Mouse (Mus musculus) liver, embryonic 11.5 days (tissue): ENCODE results near the gene Izumo2. TPM values are rescaled to one million over a fixed set of nuclear protein-coding genes. Genes with fewer than 3 reads are reported as not detected.

Experiments
- ATAC-seq: fragments of 200-750 bp; cut with Nextera tagmentation; replicated peaks from 2 replicates; pipeline ENCODE4 v1.8.0; 2017; ENCODE audit warnings: moderate number of reproducible peaks, mild to moderate bottlenecking, moderate TSS enrichment, moderate library complexity; ENCODE audit not compliant: low FRiP score
- DNase-seq: peaks from one replicate; pipeline ENCODE4 v3.0.0-alpha.2; 2017; ENCODE audit warnings: low spot score
- H3K27ac ChIP-seq: fragments of 300-500 bp; sonication (generic); 2 replicates; pipeline ENCODE4 v1.5.1; 2014; ENCODE audit warnings: mild to moderate bottlenecking, low read depth, low read length, control low read depth
- H3K27me3 ChIP-seq: fragments of 300-500 bp; sonication (generic); replicated peaks from 2 replicates; pipeline ENCODE4 v1.6.1; 2014; ENCODE audit warnings: low read length, mixed read lengths; ENCODE audit not compliant: control insufficient read depth, insufficient read depth
- H3K36me3 ChIP-seq: fragments of 300-500 bp; sonication (generic); 2 replicates; pipeline ENCODE4 v1.6.1; 2014; ENCODE audit warnings: mild to moderate bottlenecking, low read length, moderate library complexity, mixed read lengths; ENCODE audit not compliant: control insufficient read depth, insufficient read depth
- H3K4me1 ChIP-seq: fragments of 300-500 bp; sonication (generic); replicated peaks from 2 replicates; pipeline ENCODE4 v1.6.1; 2014; ENCODE audit warnings: low read length, mixed read lengths; ENCODE audit not compliant: control insufficient read depth, insufficient read depth
- H3K4me2 ChIP-seq: fragments of 300-500 bp; sonication (generic); 2 replicates; pipeline ENCODE4 v1.6.1; 2014; ENCODE audit warnings: mild to moderate bottlenecking, control low read depth, moderate library complexity
- H3K4me3 ChIP-seq: fragments of 300-500 bp; sonication (generic); 2 replicates; pipeline ENCODE4 v1.5.1; 2014; ENCODE audit warnings: low read depth, low read length, control low read depth
- H3K9ac ChIP-seq: fragments of 300-500 bp; sonication (generic); 2 replicates; pipeline ENCODE4 v1.6.1; 2014; ENCODE audit warnings: low read depth, low read length, control low read depth
- H3K9me3 ChIP-seq: fragments of 300-500 bp; sonication (generic); 2 replicates; pipeline ENCODE4 v1.6.1; 2016; ENCODE audit warnings: low read length, inconsistent platforms, mixed read lengths; ENCODE audit not compliant: control insufficient read depth
- WGBS: fragments of 180-500 bp; shearing (Covaris S2); extraction: QIAGEN DNeasy Blood & Tissue Kit; methylation state at CpG from one replicate; pipeline ENCODE4 v1.1.7; 2014; 5-methylcytosine and 5-hydroxymethylcytosine counted together
- polyA plus RNA-seq: library from polyadenylated mRNA; unstranded; fragments of >200 nt; fragmentation: Nextera tagmentation; extraction: Ambion mirVana; gene quantifications from 2 replicates; pipeline ENCODE4 v1.2.1, GENCODE M21; 2014

Izumo2 gene
- not detected in 2 replicates for polyA plus RNA-seq

GRCm38 (mm10) chr7:44708574-44708973 lies at the start of gene Izumo2:
Gene Izumo2 (plus strand): TSS chr7:44708742.
- DNase-seq (no peak), ATAC-seq (no peak)
- Histone ChIP-seq H3K4me3 (no peak within 1 kb of the TSS), H3K4me1 (no peaks in the 10 kb centered on the region), H3K9ac (no peak within 1 kb of the TSS), H3K27ac (no peak within 1 kb of the TSS), H3K27me3 (no peaks in the 10 kb centered on the region), H3K36me3 (no peaks in the 10 kb centered on the region), H3K9me3 (no peaks in the 10 kb centered on the region), H3K4me2 (no peak within 1 kb of the TSS)
- WGBS, result 68% methylated on average over 14 of the region's 14 CpGs

DNA sequence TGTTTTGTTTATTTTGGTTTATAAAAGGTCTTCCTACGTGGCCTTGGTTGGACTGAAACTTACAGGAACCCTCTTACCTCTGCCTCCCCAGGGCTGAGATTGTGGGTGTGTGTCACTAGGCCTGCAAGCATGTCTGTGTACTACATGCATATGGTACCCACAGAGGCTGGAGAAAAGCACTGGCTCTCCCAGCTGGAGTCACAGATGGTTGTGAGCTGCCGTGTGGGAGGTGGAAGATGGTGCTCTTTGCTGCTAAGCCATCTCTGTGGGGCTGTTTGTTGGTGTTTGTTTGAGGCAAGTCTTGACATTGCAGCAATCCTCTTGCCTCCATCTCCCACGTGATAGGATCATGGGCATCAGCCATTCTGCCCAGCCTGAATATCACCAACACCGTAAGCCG lies 47.3 kb upstream of the Izumo2 start:
- no peak for DNase-seq

GRCm38 (mm10) chr7:44662168-44662567 lies 46.4 kb upstream of the Izumo2 start:
- H3K27me3 ChIP-seq, result 0 out of 2 replicates have a peak, but pooled peaks cover 3% of the 10 kb centered on the region
- DNase-seq (no peak), ATAC-seq (no peak)
- no peaks in the 10 kb centered on the region for H3K9me3 ChIP-seq
- H3K4me3 ChIP-seq, result no peak overlapping the region
- H3K4me1 ChIP-seq, result no peaks in the 10 kb centered on the region
- no peaks in the 10 kb centered on the region for H3K36me3 ChIP-seq
- no peak overlapping the region for H3K27ac ChIP-seq
- no peak overlapping the region for H3K4me2 ChIP-seq
- no peak overlapping the region for H3K9ac ChIP-seq
- 15% methylated on average over 8 of the region's 8 CpGs for WGBS

More for the DNA sequence above, 47.3 kb upstream of the Izumo2 start:
- Histone ChIP-seq H3K9me3 (no peaks in the 10 kb centered on the region), H3K4me3 (no peak overlapping the region), H3K4me2 (no peak overlapping the region), H3K4me1 (no peaks in the 10 kb centered on the region), H3K27me3 (0 out of 2 replicates have a peak, but pooled peaks cover 3% of the 10 kb centered on the region), H3K27ac (no peak overlapping the region), H3K9ac (no peak overlapping the region), H3K36me3 (no peaks in the 10 kb centered on the region)
- ATAC-seq, result no peak
- WGBS, result 66% methylated on average over 5 of the region's 5 CpGs

- H3K27me3 ChIP-seq, result 0 out of 2 replicates have a peak, but pooled peaks cover 3% of the 10 kb centered on the region
- H3K9ac ChIP-seq, result no peak overlapping the region
- H3K9me3 ChIP-seq, result no peaks in the 10 kb centered on the region
- no peaks in the 10 kb centered on the region for H3K36me3 ChIP-seq
- no peaks in the 10 kb centered on the region for H3K4me1 ChIP-seq
- no peak overlapping the region for H3K27ac ChIP-seq
- no peak overlapping the region for H3K4me2 ChIP-seq
- no peak for DNase-seq
- no peak for ATAC-seq
- no peak overlapping the region for H3K4me3 ChIP-seq
- 10% methylated on average over 3 of the region's 3 CpGs for WGBS
Measured at GRCm38 (mm10) chr7:44662569-44662968, 46.0 kb upstream of the Izumo2 start.

DNA sequence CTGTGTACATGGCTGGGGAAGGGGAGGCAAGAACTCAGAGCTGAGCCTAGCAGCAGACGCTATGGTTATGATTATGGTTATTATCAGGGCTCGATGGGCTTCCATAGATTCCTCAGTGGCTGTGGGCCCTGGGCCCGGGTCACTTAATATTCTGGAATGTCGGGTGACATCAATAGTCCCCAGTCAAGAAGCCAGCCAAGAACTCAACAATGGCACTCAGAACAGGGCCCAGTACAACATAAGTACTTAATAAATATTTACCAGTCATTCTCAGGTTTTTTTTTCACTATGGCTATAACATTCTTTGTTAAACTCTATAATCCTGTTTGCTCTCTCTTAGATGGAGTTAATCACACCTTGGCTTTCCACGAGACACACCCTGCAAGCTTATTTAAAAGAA lies 45.0 kb upstream of the Izumo2 start:
- Histone ChIP-seq H3K27me3 (peaks cover 6% of the 10 kb centered on the region; the same call in 1 of the 2 replicates), H3K9ac (no peak overlapping the region), H3K4me1 (no peaks in the 10 kb centered on the region), H3K9me3 (no peaks in the 10 kb centered on the region), H3K27ac (no peak overlapping the region), H3K4me3 (no peak overlapping the region), H3K4me2 (no peak overlapping the region), H3K36me3 (no peaks in the 10 kb centered on the region)
- DNase-seq, result no peak
- no peak for ATAC-seq
- 77% methylated on average over 5 of the region's 5 CpGs for WGBS

DNA sequence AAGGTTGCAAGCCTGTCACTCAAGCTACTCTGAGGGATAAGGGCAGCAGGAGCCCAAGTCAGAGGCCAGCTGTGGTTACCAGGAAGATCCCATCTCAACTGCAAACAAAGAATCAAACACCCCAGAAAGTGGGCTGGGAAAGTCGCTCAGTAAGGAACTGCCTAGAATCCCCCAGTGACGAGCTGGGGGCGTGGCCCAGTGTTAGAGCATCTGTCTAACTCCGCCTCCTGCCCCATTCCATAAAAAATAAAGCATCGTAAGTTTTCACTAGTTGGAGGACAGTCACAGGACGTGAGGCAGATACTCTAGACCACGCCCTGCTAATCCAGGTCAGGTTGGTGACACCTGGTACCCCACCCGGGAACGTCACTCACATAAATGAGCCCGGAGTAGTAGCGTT lies 43.8 kb upstream of the Izumo2 start:
- no peak overlapping the region for H3K27ac ChIP-seq
- no peaks in the 10 kb centered on the region for H3K4me1 ChIP-seq
- no peaks in the 10 kb centered on the region for H3K9me3 ChIP-seq
- no peak for ATAC-seq
- WGBS, result 31% methylated on average over 11 of the region's 11 CpGs
- H3K4me2 ChIP-seq, result no peak overlapping the region
- H3K27me3 ChIP-seq, result peaks cover 14% of the 10 kb centered on the region
- H3K9ac ChIP-seq, result no peak overlapping the region
- H3K4me3 ChIP-seq, result no peak overlapping the region
- H3K36me3 ChIP-seq, result no peaks in the 10 kb centered on the region
- DNase-seq, result no peak

DNA sequence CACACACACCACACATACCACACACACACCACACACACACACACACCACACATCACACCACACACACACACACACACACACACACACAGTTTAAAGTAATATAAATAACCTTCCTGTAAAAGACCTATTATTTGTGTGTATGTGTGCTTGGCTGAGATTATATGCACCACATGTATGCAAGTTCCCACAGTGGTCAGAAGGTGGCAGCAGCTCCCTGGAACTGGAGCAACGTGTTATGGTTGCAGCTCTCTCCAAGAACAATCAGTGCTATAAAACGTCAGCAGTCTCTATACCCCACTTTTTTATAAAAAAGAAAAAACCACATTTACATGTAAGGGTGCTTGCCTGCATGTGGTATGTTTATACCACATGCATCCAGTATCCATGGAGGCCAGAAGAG lies 42.1 kb upstream of the Izumo2 start:
- Histone ChIP-seq H3K27ac (no peak overlapping the region), H3K9me3 (no peaks in the 10 kb centered on the region), H3K4me2 (no peak overlapping the region), H3K36me3 (no peaks in the 10 kb centered on the region), H3K27me3 (peaks cover 27% of the 10 kb centered on the region), H3K4me3 (no peak overlapping the region), H3K9ac (no peak overlapping the region), H3K4me1 (no peaks in the 10 kb centered on the region; the same call in 1 of the 2 replicates)
- DNase-seq, result no peak
- WGBS, result 76% methylated on average over 2 of the region's 2 CpGs
- ATAC-seq, result no peak

- Histone ChIP-seq H3K36me3 (no peaks in the 10 kb centered on the region), H3K27me3 (peaks cover 24% of the 10 kb centered on the region), H3K4me3 (no peak overlapping the region), H3K27ac (no peak overlapping the region), H3K4me2 (no peak overlapping the region), H3K4me1 (no peaks in the 10 kb centered on the region; the same call in 1 of the 2 replicates), H3K9ac (no peak overlapping the region), H3K9me3 (no peaks in the 10 kb centered on the region)
- ATAC-seq, result no peak
- WGBS, result 54% methylated on average over 13 of the region's 13 CpGs
- no peak for DNase-seq
Measured at GRCm38 (mm10) chr7:44667996-44668738, 40.4 kb upstream of the Izumo2 start.

GRCm38 (mm10) chr7:44669103-44669502 lies 39.4 kb upstream of the Izumo2 start:
- no peak overlapping the region for H3K27ac ChIP-seq
- no peaks in the 10 kb centered on the region; the same call in 1 of the 2 replicates for H3K4me1 ChIP-seq
- peaks cover 24% of the 10 kb centered on the region for H3K27me3 ChIP-seq
- H3K36me3 ChIP-seq, result no peaks in the 10 kb centered on the region
- no peak overlapping the region for H3K4me2 ChIP-seq
- H3K4me3 ChIP-seq, result no peak overlapping the region
- WGBS, result 18% methylated on average over 21 of the region's 21 CpGs
- DNase-seq (no peak), ATAC-seq (no peak)
- H3K9me3 ChIP-seq, result no peaks in the 10 kb centered on the region
- no peak overlapping the region for H3K9ac ChIP-seq
